Mouse (Mus musculus) limb, embryonic 10.5 days (tissue): ENCODE measurements at regions not wholly inside any gene's neighbourhood (a gene's known extent, or its start where the extent isn't known, plus 50 kb on each side); places are given as distances from the start of the nearest gene placed in this dataset.
"Not testable (repeated sequence)": the region's sequence is repeated elsewhere in the genome, so short reads cannot be mapped to it uniquely, and the experiment has no call there.

ENCODE experiments used
- DNase-seq: peaks from one replicate; pipeline ENCODE4 v3.0.0-alpha.2; 2017; ENCODE audit warnings: low spot score
- H3K27ac ChIP-seq: fragments of 300-500 bp; sonication (generic); 2 replicates; pipeline ENCODE4 v1.5.1; 2016; ENCODE audit warnings: mild to moderate bottlenecking
- H3K27me3 ChIP-seq: fragments of 300-500 bp; sonication (generic); 2 replicates; pipeline ENCODE4 v1.6.1; 2016; ENCODE audit warnings: low read depth, mild to moderate bottlenecking; ENCODE audit not compliant: poor library complexity, severe bottlenecking
- H3K36me3 ChIP-seq: fragments of 300-500 bp; sonication (generic); 2 replicates; pipeline ENCODE4 v1.6.1; 2016; ENCODE audit warnings: mild to moderate bottlenecking, moderate library complexity
- H3K4me1 ChIP-seq: fragments of 300-500 bp; sonication (generic); 2 replicates; pipeline ENCODE4 v1.6.1; 2016
- H3K4me3 ChIP-seq: fragments of 300-500 bp; sonication (generic); 2 replicates; pipeline ENCODE4 v1.5.1; 2016; ENCODE audit warnings: mild to moderate bottlenecking, moderate library complexity
- H3K9me3 ChIP-seq: fragments of 300-500 bp; sonication (generic); replicated peaks from 2 replicates; pipeline ENCODE4 v1.6.1; 2016; ENCODE audit warnings: mild to moderate bottlenecking
- WGBS: fragments of 180-500 bp; shearing (Covaris S2); methylation state at CpG from one replicate; pipeline ENCODE4 v1.1.7; 2016; 5-methylcytosine and 5-hydroxymethylcytosine counted together

GRCm38 (mm10) chr5:96898120-96898672, 99.3 kb upstream of the Bmp2k start:
- no peaks in the 10 kb centered on the region for H3K27me3 ChIP-seq
- no peak overlapping the region for H3K4me3 ChIP-seq
- DNase-seq: no peak
- H3K36me3 ChIP-seq: no peaks in the 10 kb centered on the region
- H3K4me1 ChIP-seq: no peaks in the 10 kb centered on the region
- 77% methylated on average over 8 of the region's 8 CpGs for WGBS
- H3K9me3 ChIP-seq: no peaks in the 10 kb centered on the region
- H3K27ac ChIP-seq: no peak overlapping the region

GRCm38 (mm10) chr5:96898695-96899094, 98.8 kb upstream of the Bmp2k start:
- 84% methylated on average over 5 of the region's 5 CpGs for WGBS
- no peaks in the 10 kb centered on the region for H3K4me1 ChIP-seq
- no peak for DNase-seq
- no peaks in the 10 kb centered on the region for H3K36me3 ChIP-seq
- no peak overlapping the region for H3K4me3 ChIP-seq
- H3K9me3 ChIP-seq: no peaks in the 10 kb centered on the region
- H3K27ac ChIP-seq: no peak overlapping the region
- H3K27me3 ChIP-seq: no peaks in the 10 kb centered on the region

- Histone ChIP-seq H3K4me1 (0 out of 2 replicates have a peak, but pooled peaks cover 2% of the 10 kb centered on the region), H3K4me3 (no peak overlapping the region), H3K36me3 (no peaks in the 10 kb centered on the region), H3K27me3 (no peaks in the 10 kb centered on the region), H3K27ac (no peak overlapping the region), H3K9me3 (no peaks in the 10 kb centered on the region)
- DNase-seq: no peak
- 54% methylated on average over 17 of the region's 17 CpGs for WGBS
These were observed 91.8 kb upstream of the Bmp2k start for GRCm38 (mm10) chr5:96905572-96906271.

GRCm38 (mm10) chr5:96908371-96908770, 89.1 kb upstream of the Bmp2k start:
- H3K9me3 ChIP-seq, DNase-seq, H3K36me3 ChIP-seq, H3K4me1 ChIP-seq, H3K4me3 ChIP-seq, H3K27me3 ChIP-seq, H3K27ac ChIP-seq: not testable (repeated sequence)
- WGBS: 91% methylated on average over 2 of the region's 2 CpGs

- DNase-seq: no peak
- WGBS: 72% methylated on average over 6 of the region's 6 CpGs
- H3K27me3 ChIP-seq: no peaks in the 10 kb centered on the region
- H3K9me3 ChIP-seq: no peaks in the 10 kb centered on the region
- peaks cover 11% of the 10 kb centered on the region; the same call in 1 of the 2 replicates for H3K4me1 ChIP-seq
- no peaks in the 10 kb centered on the region for H3K36me3 ChIP-seq
- H3K4me3 ChIP-seq: no peak overlapping the region
- H3K27ac ChIP-seq: no peak overlapping the region
These were observed 88.3 kb upstream of the Bmp2k start for GRCm38 (mm10) chr5:96909218-96909617.

GRCm38 (mm10) chr5:96911550-96912253, 85.8 kb upstream of the Bmp2k start:
- H3K27me3 ChIP-seq: no peaks in the 10 kb centered on the region
- peaks cover 9% of the 10 kb centered on the region; the same call in 1 of the 2 replicates for H3K4me1 ChIP-seq
- H3K9me3 ChIP-seq: no peaks in the 10 kb centered on the region
- DNase-seq: no peak
- H3K27ac ChIP-seq: peak overlapping the region; percentile 28; the same call in 1 of the 2 replicates
- H3K36me3 ChIP-seq: no peaks in the 10 kb centered on the region
- no peak overlapping the region for H3K4me3 ChIP-seq
- WGBS: 68% methylated on average over 13 of the region's 13 CpGs

- Histone ChIP-seq H3K36me3 (no peaks in the 10 kb centered on the region), H3K4me1 (peaks cover 9% of the 10 kb centered on the region; the same call in 1 of the 2 replicates), H3K4me3 (no peak overlapping the region), H3K27ac (no peak overlapping the region), H3K27me3 (no peaks in the 10 kb centered on the region), H3K9me3 (no peaks in the 10 kb centered on the region)
- no peak for DNase-seq
- WGBS: 78% methylated on average over 4 of the region's 4 CpGs
These were observed 85.2 kb upstream of the Bmp2k start for GRCm38 (mm10) chr5:96912254-96912635.

- DNase-seq: no peak
- Histone ChIP-seq H3K4me1 (peaks cover 10% of the 10 kb centered on the region; the same call in 1 of the 2 replicates), H3K4me3 (no peak overlapping the region), H3K27me3 (no peaks in the 10 kb centered on the region), H3K36me3 (no peaks in the 10 kb centered on the region), H3K9me3 (no peaks in the 10 kb centered on the region), H3K27ac (no peak overlapping the region)
- 74% methylated on average over 4 of the region's 4 CpGs for WGBS
These were observed 84.7 kb upstream of the Bmp2k start for GRCm38 (mm10) chr5:96912781-96913180.

- no peak for DNase-seq
- Histone ChIP-seq H3K4me3 (no peak overlapping the region), H3K27ac (no peak overlapping the region), H3K36me3 (no peaks in the 10 kb centered on the region), H3K9me3 (no peaks in the 10 kb centered on the region), H3K4me1 (peaks cover 12% of the 10 kb centered on the region; the same call in 1 of the 2 replicates), H3K27me3 (no peaks in the 10 kb centered on the region)
- 34% methylated on average over 1 of the region's 1 CpGs for WGBS
These were observed 83.8 kb upstream of the Bmp2k start for GRCm38 (mm10) chr5:96913711-96914110.

GRCm38 (mm10) chr5:96914696-96915404, 82.6 kb upstream of the Bmp2k start:
- Histone ChIP-seq H3K27me3 (no peaks in the 10 kb centered on the region), H3K36me3 (no peaks in the 10 kb centered on the region), H3K9me3 (no peaks in the 10 kb centered on the region), H3K4me1 (peaks cover 12% of the 10 kb centered on the region; the same call in 1 of the 2 replicates), H3K27ac (no peak overlapping the region), H3K4me3 (no peak overlapping the region)
- DNase-seq: no peak
- 88% methylated on average over 4 of the region's 4 CpGs for WGBS

GRCm38 (mm10) chr5:96916897-96917296, 80.6 kb upstream of the Bmp2k start:
- Histone ChIP-seq H3K4me1 (peaks cover 13% of the 10 kb centered on the region), H3K27ac (no peak overlapping the region; the same call in 1 of the 2 replicates), H3K4me3 (no peak overlapping the region), H3K36me3 (no peaks in the 10 kb centered on the region), H3K9me3 (no peaks in the 10 kb centered on the region), H3K27me3 (no peaks in the 10 kb centered on the region)
- no peak for DNase-seq
- WGBS: 91% methylated on average over 6 of the region's 6 CpGs

- no peaks in the 10 kb centered on the region for H3K9me3 ChIP-seq
- H3K27me3 ChIP-seq: no peaks in the 10 kb centered on the region
- peak overlapping the region; percentile 37; the same call in 1 of the 2 replicates for H3K27ac ChIP-seq
- H3K4me3 ChIP-seq: no peak overlapping the region
- 83% methylated on average over 10 of the region's 10 CpGs for WGBS
- H3K4me1 ChIP-seq: peaks cover 16% of the 10 kb centered on the region
- no peaks in the 10 kb centered on the region for H3K36me3 ChIP-seq
- no peak for DNase-seq
These were observed 79.8 kb upstream of the Bmp2k start for GRCm38 (mm10) chr5:96917596-96918258.
